Mouse (Mus musculus): ENCODE results near the gene Tmem109.
A peak's percentile ranks its signal among the peaks of the same experiment; 100 is the strongest.

The Tmem109 gene

GRCm38 (mm10) chr19:10881426-10882154 lies at the start of gene Tmem109:
TSS of gene Tmem109 (minus strand) at chr19:10882001.
- DNase-seq (ENCODE audit: low spot score in 2 of 2): peak; percentile 89 to 91

- DNase-seq (ENCODE audit: low spot score in 2 of 2): no peak
These were observed 48.8 kb upstream of the Tmem109 start for GRCm38 (mm10) chr19:10930641-10931040.

DNA sequence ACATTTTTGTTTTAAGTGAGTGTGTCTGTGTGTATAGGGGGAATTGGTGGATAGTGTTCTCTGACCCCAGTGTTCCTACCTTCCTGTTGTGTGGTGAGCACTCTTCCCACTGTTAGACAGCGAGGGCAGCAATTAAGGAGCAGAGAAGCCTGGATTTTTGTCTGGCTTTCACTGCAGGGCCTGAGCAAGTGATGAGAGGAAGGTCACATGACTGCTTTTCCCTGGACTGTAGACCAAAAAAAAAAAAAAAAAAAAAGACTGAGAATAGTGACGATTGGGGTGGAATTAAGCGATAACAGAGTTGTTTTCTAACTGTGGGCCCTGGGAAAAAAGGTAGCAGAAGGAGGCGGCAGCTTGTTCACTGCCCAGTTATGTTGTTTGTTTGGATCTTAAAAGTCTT lies 44.9 kb upstream of the Tmem109 start:
- DNase-seq (ENCODE audit: low spot score in 2 of 2): no peak

DNA sequence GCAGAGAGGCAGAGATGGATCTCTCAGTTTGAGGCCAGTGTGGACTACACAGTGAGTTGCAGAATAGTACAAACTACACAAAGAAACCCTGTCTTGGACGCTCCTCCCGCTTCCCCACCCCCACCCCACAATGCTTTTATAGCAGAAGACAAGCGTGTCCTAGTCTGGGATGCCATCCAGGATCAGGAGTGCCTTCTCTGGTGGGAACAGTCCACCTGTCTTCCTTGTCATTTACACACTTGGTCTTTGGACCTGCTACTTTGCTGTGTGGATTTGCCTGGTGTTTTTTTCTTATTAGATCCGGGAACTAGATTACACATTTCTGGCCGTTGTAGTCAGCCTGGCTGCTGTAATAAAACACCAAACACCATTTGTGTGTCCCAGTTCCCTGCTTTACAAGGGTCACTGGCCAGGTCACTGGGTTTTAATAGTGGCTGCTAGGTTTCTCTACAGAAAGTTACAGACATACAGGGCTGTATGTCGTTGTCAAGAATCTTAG lies 44.4 kb upstream of the Tmem109 start:
- DNase-seq (ENCODE audit: low spot score in 2 of 2): no peak

- DNase-seq (ENCODE audit: low spot score in 2 of 2): no peak
These were observed 42.4 kb upstream of the Tmem109 start for GRCm38 (mm10) chr19:10924220-10924619.

DNA sequence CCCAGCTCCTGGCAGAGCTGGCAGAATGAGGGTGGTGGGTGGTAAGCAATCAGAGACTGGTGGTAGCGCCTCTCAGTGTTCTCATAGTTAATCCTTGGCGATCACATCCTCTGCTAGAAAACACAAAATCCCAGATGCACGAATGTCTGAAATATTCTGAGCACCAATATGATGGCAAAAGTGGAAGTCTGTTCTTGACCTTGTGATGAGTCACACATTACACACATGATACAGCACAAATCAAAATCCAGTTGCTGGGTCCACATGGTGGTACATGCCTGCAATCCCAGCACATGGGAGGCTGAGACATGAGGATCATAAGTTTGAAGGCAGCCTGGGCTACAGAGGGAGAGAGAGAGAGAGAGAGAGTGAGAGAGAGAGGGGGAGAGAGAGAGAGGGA lies 39.3 kb upstream of the Tmem109 start:
- DNase-seq (ENCODE audit: low spot score in 2 of 2): no peak

- DNase-seq (ENCODE audit: low spot score in 2 of 2): no peak
These were observed 38.7 kb upstream of the Tmem109 start, which contains the start of gene Zp1 for GRCm38 (mm10) chr19:10920532-10920931. TSS of gene Zp1 (minus strand) at chr19:10920632.

- no peak for DNase-seq (ENCODE audit: low spot score in 2 of 2)
These were observed 36.7 kb upstream of the Tmem109 start for GRCm38 (mm10) chr19:10918321-10918991.

GRCm38 (mm10) chr19:10916506-10916905 lies 34.7 kb upstream of the Tmem109 start:
- DNase-seq (ENCODE audit: low spot score in 2 of 2): no peak

DNA sequence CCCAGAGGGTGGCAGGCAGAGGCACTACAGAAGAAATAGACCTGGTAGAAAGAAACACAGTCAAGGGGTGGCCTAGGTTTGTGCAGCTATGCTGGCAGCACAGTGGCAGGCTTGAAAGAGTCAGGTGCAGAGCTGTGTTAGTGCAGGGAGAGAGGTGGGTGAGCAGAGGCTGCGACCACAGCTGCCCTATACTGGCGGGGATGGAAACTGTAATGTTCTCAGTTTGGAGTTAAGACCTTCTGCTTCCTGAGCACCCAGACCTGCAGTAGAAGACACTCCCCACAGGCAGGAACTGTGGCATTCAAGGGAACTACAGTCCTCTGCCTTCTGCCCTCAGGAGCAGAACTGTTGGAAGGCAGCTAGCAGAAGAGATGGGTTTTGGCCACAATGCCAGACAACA lies 33.1 kb upstream of the Tmem109 start:
- DNase-seq (ENCODE audit: low spot score in 2 of 2): no peak

DNA sequence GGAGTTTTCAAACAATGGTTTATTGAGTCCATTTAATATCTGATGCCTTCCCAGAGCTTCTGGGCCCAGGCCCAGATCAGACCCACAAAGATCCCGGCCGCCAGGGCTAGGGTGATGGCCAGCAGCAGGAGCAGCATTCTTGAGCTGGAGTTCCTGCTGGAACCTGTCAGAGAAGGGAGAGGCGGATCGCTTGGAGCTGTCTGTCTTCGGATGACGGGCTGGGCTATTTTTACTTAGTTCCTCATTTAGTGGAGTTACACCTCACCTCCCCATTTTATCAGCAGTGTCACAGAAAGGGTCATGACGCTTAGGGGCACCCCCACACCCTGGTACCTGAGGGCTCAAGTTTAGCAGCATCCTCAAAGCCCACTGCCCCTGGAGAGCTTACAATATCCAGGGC lies 32.5 kb upstream of the Tmem109 start:
- DNase-seq (ENCODE audit: low spot score in 2 of 2): no peak

GRCm38 (mm10) chr19:10909087-10909721 lies 27.4 kb upstream of the Tmem109 start:
- DNase-seq (ENCODE audit: low spot score in 2 of 2): no peak

DNA sequence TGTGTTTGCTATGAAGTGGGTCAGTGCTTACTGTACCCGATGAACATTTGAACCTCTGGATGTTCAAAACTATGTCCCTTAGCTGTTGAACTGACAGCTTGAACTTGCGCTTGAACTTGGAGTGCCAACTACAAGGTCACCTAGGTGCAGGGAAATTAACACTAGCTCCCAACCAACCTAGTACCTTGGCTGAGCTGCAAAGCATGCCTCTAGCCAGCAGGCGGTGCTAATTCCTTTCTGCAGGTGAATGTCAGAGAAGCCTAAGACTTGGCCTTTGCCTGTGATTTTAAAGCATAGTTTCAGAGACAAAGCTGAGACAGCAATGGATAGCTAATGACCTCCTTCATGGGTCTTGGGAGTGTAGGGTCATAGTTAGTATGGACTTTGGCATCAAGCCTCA lies 26.1 kb upstream of the Tmem109 start:
- peak in 1 of 2 experiments; percentile 50 for DNase-seq (ENCODE audit: low spot score in 2 of 2)

GRCm38 (mm10) chr19:10905728-10906000 lies 23.9 kb upstream of the Tmem109 start:
- no peak for DNase-seq (ENCODE audit: low spot score in 2 of 2)

GRCm38 (mm10) chr19:10904927-10905727 lies 23.3 kb upstream of the Tmem109 start:
- DNase-seq (ENCODE audit: low spot score in 2 of 2): peak; percentile 22 to 56

GRCm38 (mm10) chr19:10904512-10904911 lies 22.7 kb upstream of the Tmem109 start:
- no peak for DNase-seq (ENCODE audit: low spot score in 2 of 2)

DNA sequence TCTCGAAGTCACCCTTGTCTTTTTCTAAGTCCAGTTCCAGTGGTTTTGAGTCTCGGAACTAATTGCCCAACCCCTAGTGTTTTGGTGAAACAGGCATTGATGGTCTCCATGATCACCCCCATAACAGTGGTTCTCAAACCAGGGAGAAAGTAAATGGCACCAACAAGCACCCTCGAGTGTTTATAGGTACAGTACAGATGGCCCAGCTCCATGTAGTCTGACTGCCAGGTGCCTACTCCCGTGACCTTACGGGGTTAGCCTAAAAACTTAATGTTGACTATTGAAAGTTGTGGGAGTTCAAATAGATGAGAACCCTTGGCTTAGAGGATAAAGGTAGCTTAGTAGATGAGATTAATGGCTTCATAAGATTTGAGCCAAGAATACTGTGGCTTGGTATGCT lies 19.2 kb upstream of the Tmem109 start:
- no peak for DNase-seq (ENCODE audit: low spot score in 2 of 2)

DNA sequence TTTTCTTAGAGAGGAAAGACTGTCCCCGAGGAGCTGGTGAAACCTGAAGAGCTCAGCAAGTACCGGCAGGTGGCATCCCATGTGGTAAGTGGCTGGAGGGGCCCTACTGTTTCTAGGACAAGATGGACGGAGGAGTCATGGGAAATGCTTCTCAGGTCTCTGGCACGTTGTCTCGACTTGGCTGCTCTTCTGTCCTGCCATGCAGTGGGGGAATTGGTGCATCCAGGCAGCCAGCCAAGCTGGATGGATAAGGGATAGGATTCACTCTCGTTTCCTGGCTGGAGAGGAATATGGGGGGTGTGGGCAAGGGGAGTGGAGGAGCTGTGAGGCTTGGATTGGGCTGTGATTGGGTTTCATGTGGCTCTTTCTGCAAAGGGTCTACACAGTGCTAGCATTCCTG lies 18.5 kb upstream of the Tmem109 start:
- DNase-seq (ENCODE audit: low spot score in 2 of 2): no peak

DNA sequence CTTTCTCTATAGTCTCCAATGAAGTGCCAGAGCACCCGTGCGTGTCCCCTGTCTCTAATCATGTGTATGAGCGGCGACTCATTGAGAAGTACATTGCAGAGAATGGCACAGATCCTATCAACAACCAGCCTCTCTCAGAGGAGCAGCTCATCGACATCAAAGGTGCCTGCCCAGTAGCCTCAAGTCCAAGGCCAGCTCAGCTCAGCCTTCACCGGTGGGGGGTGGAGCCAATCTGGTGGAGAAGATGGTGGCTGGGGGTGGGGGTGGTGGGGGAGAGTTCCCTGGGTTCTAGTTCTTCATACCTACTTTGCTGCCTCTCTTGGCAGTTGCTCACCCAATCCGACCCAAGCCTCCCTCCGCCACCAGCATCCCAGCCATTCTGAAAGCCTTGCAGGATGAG lies 15.7 kb upstream of the Tmem109 start:
- DNase-seq (ENCODE audit: low spot score in 2 of 2): no peak

DNA sequence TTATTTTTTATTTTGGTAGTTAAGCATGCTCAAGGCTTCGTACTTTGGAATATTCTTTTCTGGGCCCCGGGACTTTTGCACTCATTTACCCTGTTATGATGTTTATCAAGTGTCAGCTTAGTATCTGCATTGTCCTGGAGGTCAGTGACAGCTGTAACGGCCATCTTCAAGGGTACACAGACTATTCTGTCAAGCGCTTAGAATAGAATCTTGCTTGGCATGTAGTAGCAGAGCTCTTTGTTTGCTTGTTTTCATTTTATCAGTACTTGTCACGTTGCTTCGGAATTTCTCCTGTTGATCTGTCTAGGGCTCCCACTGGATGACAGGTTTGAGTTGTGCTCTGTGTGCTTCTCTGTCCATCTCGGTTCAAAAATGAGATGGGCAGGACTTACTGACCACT lies 15.0 kb upstream of the Tmem109 start:
- no peak for DNase-seq (ENCODE audit: low spot score in 2 of 2)

DNA sequence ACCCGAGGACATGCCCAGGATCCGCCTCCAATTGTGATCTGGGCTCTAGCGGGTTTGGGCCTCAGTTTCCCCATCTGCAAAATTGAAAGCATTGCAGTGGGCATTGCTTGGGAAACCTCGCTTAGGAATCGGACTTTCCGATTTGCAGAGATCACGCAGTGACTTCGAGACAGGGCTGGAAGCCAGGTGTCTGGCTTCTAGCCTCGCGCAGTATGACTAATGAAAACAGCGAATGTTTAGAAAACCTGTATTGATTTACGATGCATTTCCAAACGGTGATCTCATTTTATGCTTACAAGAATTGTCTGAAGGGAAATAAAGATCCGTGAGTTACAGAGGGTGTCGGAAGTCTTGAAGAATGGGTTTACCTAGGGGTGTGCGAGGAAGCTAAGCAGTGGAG lies 13.9 kb upstream of the Tmem109 start:
- DNase-seq (ENCODE audit: low spot score in 2 of 2): peak in 1 of 2 experiments; percentile 32

DNA sequence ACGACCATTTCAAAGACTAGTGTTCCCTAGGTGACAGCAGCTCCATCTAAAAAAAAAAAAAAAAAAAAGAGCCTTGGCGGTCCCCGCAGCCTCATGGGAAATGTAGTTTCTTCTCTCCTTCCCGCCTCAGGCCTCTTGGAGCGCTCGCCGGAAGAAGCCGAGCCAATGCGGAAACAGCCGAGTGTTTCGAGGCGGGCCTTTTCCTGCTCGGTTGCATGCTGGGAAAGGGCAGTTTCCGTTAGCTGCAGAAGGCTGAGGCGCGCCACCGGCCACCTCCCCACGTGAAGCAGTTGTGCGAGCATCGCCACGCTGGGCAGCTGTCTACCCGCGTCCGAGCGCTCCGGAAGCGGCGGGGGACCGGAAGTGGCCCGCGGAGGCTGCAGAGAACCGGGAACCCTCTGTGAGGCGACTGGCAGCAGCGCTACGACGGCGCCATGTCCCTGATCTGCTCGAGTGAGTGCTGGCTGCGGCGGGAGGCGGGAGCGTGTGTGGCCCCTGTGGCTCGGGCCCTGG lies 13.3 kb upstream of the Tmem109 start, which contains the start of gene Prpf19:
TSS of gene Prpf19 (plus strand) at position 216 of the 513 bp plus-strand sequence.
- DNase-seq (ENCODE audit: low spot score in 2 of 2): peak; percentile 96 to 97
